Mouse (Mus musculus) erythroblast, embryonic 14.5 days (primary cell): ENCODE measurements around the gene Nars2. TPM values are rescaled to one million over a fixed set of nuclear protein-coding genes. Genes with fewer than 3 reads are reported as not detected.
A peak's percentile ranks its signal among the peaks of the same experiment; 100 is the strongest.
"Not testable (repeated sequence)": the region's sequence is repeated elsewhere in the genome, so short reads cannot be mapped to it uniquely, and the experiment has no call there.

ENCODE experiments used
- H3K27me3 ChIP-seq: 2 replicates; pipeline ENCODE4 v1.6.1; 2012; ENCODE audit warnings: inconsistent platforms; ENCODE audit not compliant: control insufficient read depth
- H3K36me3 ChIP-seq: 2 replicates; pipeline ENCODE4 v1.6.1; 2012; ENCODE audit warnings: mild to moderate bottlenecking, inconsistent platforms; ENCODE audit not compliant: control insufficient read depth
- H3K4me1 ChIP-seq: 2 replicates; pipeline ENCODE4 v1.6.1; 2012; ENCODE audit warnings: inconsistent platforms; ENCODE audit not compliant: control insufficient read depth
- H3K4me3 ChIP-seq: replicated peaks from 2 replicates; pipeline ENCODE3; 2012; ENCODE audit warnings: moderate library complexity, mild to moderate bottlenecking, inconsistent platforms
- H3K9me3 ChIP-seq: 2 replicates; pipeline ENCODE4 v1.6.1; 2012; ENCODE audit warnings: low read length, inconsistent platforms, mixed read lengths; ENCODE audit not compliant: control insufficient read depth
- GATA1 ChIP-seq: IDR thresholded peaks from 2 replicates; pipeline ENCODE4 v1.6.1; 2012; ENCODE audit warnings: low read length, inconsistent platforms, mixed read lengths
- TAL1 ChIP-seq: IDR thresholded peaks from 3 replicates; pipeline ENCODE4 v1.6.1; 2012; ENCODE audit warnings: low read length, inconsistent platforms, mixed read lengths
- polyA plus RNA-seq: library from polyadenylated mRNA; stranded (reverse); fragments of >175 nt; gene quantifications from 2 replicates; pipeline ENCODE4 v1.2.3, GENCODE M21; 2012

Nars2 gene
- polyA plus RNA-seq, 1 experiment = 0.23 TPM

DNA sequence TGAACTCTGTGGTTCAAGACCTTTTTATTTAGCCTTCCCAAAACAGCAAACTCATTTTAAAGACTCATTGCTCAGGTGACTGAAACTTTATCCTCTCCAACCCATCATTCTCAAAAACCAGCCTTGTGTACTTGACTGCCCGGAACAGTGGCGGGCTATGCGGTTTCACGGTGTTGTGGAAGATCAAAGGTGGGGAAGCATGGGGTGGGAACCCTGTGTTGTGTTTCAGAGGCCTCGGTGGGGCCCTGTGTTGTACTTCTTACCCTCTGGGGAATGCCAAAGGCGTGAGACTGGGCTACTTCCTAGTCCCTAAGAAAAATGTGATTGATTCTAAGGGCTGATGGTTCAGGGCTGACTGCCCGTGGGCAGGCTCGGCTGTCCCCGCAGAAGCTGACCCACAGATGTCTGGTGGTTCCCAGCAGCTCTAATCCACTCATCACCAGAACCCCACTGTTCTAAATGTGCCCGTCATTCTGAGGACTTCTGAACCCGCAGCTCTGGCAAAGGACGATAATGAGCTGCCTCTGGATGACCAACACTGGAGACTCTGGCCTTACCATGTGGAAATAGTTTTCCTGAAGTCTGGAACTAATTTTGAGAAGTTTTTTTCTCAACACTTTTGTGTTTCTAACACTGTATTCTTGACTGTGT lies 40.9 kb upstream of the Nars2 start:
- Histone ChIP-seq H3K4me1 (no peaks in the 10 kb centered on the region), H3K36me3 (no peaks in the 10 kb centered on the region), H3K4me3 (no peak overlapping the region), H3K9me3 (no peaks in the 10 kb centered on the region), H3K27me3 (no peaks in the 10 kb centered on the region)
- TF ChIP-seq GATA1 (no peak), TAL1 (no peak)

DNA sequence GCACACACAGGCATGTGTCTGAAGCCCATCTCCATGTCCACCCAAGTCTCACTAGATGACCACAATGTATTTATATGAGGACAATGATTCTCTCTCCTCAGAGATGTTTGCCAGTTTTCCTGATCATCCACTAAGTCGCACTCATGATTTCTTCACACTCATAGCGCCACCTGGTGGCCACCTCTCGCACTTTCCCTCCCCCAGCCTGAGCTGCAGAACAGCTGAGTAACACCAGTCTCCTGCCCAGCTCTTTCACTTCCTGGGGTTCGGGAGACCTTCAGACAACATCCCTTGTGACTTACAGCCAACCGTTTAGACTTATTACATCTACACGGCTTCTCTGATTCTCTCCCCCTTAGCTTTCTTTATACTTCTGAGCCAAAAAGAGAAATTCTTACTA lies 37.3 kb upstream of the Nars2 start:
- no peak for TF ChIP-seq TAL1
- TF ChIP-seq GATA1 = no peak
- no peak overlapping the region for H3K4me3 ChIP-seq
- H3K36me3 ChIP-seq = no peaks in the 10 kb centered on the region
- H3K4me1 ChIP-seq = no peaks in the 10 kb centered on the region
- no peaks in the 10 kb centered on the region for H3K27me3 ChIP-seq
- no peaks in the 10 kb centered on the region for H3K9me3 ChIP-seq

DNA sequence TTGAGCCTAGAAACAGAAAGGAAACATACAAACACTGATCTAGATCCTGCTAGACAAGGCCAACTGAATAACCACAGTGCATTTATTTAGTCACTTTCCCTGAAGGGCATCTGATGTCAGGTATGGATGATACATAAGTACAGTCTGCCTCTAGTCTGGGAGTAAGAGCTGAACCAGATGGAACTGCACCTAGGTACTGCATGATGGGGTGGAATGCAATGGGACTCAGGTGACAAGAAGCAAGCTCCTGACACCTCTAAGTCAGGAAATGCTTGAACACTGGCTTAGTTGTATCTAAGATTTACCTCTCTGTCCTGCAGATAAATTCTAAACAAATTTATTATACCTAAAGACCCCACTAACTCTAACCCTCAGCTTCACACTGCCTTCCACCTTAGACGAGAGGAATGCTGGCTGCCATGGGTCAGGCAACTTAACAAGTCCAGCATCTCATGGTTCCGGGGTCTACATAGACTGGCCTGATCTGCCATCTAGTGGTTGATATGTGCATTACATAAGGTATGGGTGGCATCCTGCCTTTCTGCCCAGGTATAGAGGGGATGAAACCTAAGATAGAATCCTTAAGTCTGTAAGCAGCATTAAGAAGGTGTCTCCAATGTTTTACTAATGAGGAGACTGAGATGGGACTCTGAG lies 35.7 kb upstream of the Nars2 start:
- Histone ChIP-seq H3K36me3 (no peaks in the 10 kb centered on the region), H3K27me3 (no peaks in the 10 kb centered on the region), H3K4me3 (no peak overlapping the region), H3K4me1 (no peaks in the 10 kb centered on the region), H3K9me3 (no peaks in the 10 kb centered on the region)
- TF ChIP-seq TAL1 (no peak), GATA1 (no peak)

DNA sequence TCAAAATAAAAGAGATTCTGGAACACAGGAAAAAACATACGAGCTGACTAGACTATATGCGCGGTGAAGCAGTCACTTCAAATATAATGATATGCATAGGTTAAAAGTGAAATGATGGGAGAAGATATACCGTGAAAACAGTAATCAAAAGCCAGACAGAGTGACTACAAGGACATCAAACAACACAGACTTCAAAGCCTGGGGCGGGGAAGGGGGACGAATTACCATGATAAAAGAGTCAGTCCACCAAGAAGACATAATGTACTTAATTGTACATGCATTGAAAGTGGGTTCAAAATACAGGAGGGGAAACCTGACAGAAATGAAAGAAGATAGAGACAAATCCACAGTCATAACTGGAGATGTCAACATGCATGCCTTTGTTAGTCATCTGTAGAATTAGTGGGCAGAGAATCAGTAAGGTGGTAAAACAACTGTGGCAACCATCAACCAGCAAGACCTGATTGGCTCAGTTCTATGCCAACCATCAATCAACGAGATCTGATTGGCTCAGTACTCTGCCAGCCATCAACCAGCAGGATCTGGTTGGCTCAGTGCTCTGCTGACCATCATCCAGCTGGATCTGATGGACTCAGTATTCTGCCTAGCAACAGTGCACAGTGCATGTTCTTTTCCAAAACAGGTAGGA lies 30.7 kb upstream of the Nars2 start:
- H3K27me3 ChIP-seq = no peaks in the 10 kb centered on the region

DNA sequence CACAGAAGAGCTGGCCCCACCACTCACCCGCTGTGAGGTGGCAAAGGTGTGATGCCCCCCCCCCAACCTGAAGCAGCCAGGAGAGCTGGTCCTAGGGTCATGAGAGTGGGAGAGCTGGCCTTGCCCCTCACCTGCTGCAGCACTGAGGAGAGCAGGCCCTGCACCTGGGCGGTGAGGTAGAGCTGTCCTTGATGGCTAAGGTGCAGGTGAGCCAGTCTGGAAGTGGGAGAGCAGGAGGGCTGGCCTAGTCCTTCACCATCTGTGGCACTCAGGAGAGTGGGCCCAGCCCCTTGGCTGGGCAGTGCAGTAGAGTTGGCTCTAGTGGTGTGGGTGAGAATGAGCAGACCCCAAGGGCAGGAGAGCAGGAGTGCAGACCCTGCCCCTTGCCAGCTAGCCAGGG lies 28.4 kb upstream of the Nars2 start:
- Histone ChIP-seq H3K4me1 (no peaks in the 10 kb centered on the region), H3K27me3 (no peaks in the 10 kb centered on the region), H3K36me3 (no peaks in the 10 kb centered on the region), H3K9me3 (no peaks in the 10 kb centered on the region), H3K4me3 (no peak overlapping the region)
- TF ChIP-seq GATA1 (no peak), TAL1 (no peak)

More for the DNA sequence above, 30.7 kb upstream of the Nars2 start:
- H3K4me3 ChIP-seq = no peak overlapping the region
- H3K9me3 ChIP-seq = no peaks in the 10 kb centered on the region
- no peaks in the 10 kb centered on the region for H3K36me3 ChIP-seq
- H3K4me1 ChIP-seq = no peaks in the 10 kb centered on the region
- TF ChIP-seq TAL1 = no peak
- no peak for TF ChIP-seq GATA1

DNA sequence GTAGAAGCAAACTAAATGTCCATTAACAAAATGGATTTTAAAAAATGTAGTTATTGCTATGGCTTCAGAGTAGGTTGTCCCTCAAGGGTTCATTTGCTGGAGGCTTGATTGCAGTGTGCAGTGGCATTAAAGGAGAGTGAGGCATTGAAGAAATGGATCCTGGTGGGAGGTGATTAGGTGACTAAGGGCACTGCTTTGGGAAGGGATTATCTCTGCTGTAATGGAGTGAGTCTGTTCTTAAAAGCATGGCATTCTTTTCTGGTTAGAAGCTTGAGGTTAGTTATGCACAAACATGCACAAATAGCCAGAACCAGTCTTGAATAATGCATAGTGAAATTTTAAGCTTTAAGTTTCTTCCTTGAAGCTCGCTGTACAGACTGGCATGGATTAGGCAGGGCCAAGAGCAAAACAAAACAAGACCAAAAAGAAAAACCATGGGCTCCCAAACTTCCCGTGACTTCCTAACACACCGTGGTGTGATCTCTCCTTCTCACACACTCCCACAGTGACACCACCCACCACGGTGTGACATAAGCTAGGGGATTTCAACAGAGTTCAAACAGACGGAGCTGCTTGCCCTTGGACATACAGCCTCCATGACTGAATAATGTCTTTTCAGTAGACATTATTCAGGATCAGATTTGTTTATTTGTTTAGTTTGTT lies 7.5 kb upstream of the Nars2 start:
- Histone ChIP-seq H3K4me1 (no peaks in the 10 kb centered on the region), H3K36me3 (no peaks in the 10 kb centered on the region), H3K9me3 (peaks cover 2% of the 10 kb centered on the region; the same call in 1 of the 2 replicates), H3K4me3 (no peak overlapping the region), H3K27me3 (peaks cover 11% of the 10 kb centered on the region)
- TF ChIP-seq TAL1 (no peak), GATA1 (no peak)

DNA sequence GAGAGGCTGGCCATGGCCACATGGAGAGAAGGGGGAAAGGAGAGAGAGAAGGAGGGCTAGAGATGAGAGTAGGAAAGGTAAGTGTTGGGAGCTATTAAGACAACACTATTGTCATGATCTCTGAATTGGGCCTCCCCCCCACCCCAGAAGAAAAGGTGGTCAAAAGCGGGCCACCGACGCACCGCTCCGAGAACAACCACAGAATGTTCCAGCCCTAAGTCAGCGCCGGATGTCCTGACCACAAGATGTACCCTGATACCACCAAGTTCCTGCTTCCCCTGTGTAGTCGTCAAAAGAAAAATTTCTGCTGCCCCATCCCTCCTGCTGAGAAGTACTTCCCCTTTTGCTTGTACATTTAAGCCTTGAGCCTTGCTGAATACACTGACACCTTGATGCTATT lies 4.8 kb upstream of the Nars2 start:
- not testable (repeated sequence) for H3K4me3 ChIP-seq, H3K9me3 ChIP-seq, H3K36me3 ChIP-seq, H3K4me1 ChIP-seq, H3K27me3 ChIP-seq

DNA sequence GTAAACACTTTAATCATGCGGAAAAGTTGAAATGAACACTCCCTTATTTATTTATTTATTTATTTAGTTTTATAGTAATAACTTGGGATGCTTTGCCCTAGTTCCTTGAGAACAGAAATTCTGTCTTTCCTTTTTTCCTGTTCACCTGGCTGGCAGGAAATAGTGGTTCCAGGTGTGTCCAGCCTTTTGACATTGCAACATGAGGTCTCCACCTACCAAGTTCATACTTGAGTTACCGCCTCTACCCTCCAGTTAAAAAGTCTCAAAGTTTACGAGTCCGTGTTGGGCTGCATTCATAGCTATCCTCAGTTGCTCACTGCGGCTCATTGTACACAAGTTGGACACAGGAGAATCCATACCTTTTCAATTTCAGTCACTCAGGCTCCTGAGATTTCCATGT lies 789 bp downstream of the Nars2 start:
- Histone ChIP-seq H3K36me3 (peaks cover 15% of the 10 kb centered on the region), H3K4me1 (peaks cover 34% of the 10 kb centered on the region), H3K4me3 (peak overlapping the region; percentile 75), H3K9me3 (no peaks in the 10 kb centered on the region), H3K27me3 (peaks cover 7% of the 10 kb centered on the region; the same call in 1 of the 2 replicates)
- TF ChIP-seq GATA1 (no peak), TAL1 (no peak)

DNA sequence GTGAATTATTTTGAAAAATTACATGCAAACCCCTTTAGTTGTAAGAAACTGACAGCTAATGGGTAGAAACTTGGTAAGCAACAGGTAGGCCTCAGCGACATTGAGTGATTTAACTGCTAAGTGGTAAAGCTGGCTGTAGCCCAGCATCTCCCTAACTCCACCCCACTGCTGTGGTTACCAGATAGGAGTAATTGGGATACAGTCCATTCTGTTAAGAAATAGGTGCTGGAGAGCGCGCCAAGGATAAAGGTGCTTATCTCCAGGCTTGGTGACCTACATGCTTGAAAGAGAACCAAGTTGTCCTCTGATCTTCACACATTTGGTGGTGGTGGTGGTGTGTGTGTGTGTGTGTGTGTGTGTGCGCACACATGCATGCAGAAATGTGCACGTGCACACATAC lies 7.9 kb downstream of the Nars2 start:
- no peaks in the 10 kb centered on the region for H3K27me3 ChIP-seq
- H3K36me3 ChIP-seq = peaks cover 52% of the 10 kb centered on the region
- no peaks in the 10 kb centered on the region for H3K9me3 ChIP-seq
- TF ChIP-seq GATA1 = peak; percentile 33; the same call in 1 of the 2 replicates
- TF ChIP-seq TAL1 = peak; percentile 64
- peaks cover 27% of the 10 kb centered on the region for H3K4me1 ChIP-seq
- no peak overlapping the region for H3K4me3 ChIP-seq
